Mouse (Mus musculus): Measurements from ENCODE around the gene Trim50.
"Not testable (repeated sequence)": the region's sequence is repeated elsewhere in the genome, so short reads cannot be mapped to it uniquely, and the experiment has no call there.

Gene Trim50

GRCm38 (mm10) chr5:135369196-135369595 lies 16.1 kb downstream of the Trim50 start:
- DNase-seq (ENCODE audit: low read depth, low spot score) = not testable (repeated sequence)

GRCm38 (mm10) chr5:135369787-135370654 lies 16.9 kb downstream of the Trim50 start, which contains the start of gene Nsun5:
Gene Nsun5 (plus strand): TSS chr5:135369953.
- DNase-seq (ENCODE audit: low read depth, low spot score) = peak; percentile 93

GRCm38 (mm10) chr5:135371195-135371594 lies 18.1 kb downstream of the Trim50 start:
- DNase-seq (ENCODE audit: low read depth, low spot score) = no peak

GRCm38 (mm10) chr5:135373601-135374000 lies 20.5 kb downstream of the Trim50 start:
- DNase-seq (ENCODE audit: low read depth, low spot score) = no peak

GRCm38 (mm10) chr5:135375167-135375566 lies 22.1 kb downstream of the Trim50 start:
- no peak for DNase-seq (ENCODE audit: low read depth, low spot score)

- DNase-seq (ENCODE audit: low read depth, low spot score) = no peak
Measured at GRCm38 (mm10) chr5:135376341-135376740, 23.2 kb downstream of the Trim50 start.

- no peak for DNase-seq (ENCODE audit: low read depth, low spot score)
Measured at GRCm38 (mm10) chr5:135380681-135381080, 27.6 kb downstream of the Trim50 start.

GRCm38 (mm10) chr5:135381356-135381925 lies 28.3 kb downstream of the Trim50 start:
- DNase-seq (ENCODE audit: low read depth, low spot score) = no peak

- no peak for DNase-seq (ENCODE audit: low read depth, low spot score)
Measured at GRCm38 (mm10) chr5:135382746-135383145, 29.7 kb downstream of the Trim50 start.

- no peak for DNase-seq (ENCODE audit: low read depth, low spot score)
Measured at GRCm38 (mm10) chr5:135383771-135384170, 30.7 kb downstream of the Trim50 start.

- DNase-seq (ENCODE audit: low read depth, low spot score) = peak; percentile 75
Measured at GRCm38 (mm10) chr5:135394004-135394823, 41.1 kb downstream of the Trim50 start, which contains the start of gene Pom121. Gene Pom121 (minus strand): TSS chr5:135394546.

- DNase-seq (ENCODE audit: low read depth, low spot score) = no peak
Measured at GRCm38 (mm10) chr5:135395826-135396225, 42.7 kb downstream of the Trim50 start.

GRCm38 (mm10) chr5:135399382-135399781 lies 46.3 kb downstream of the Trim50 start:
- no peak for DNase-seq (ENCODE audit: low read depth, low spot score)

- peak; percentile 66 for DNase-seq (ENCODE audit: low read depth, low spot score)
Measured at GRCm38 (mm10) chr5:135400244-135400643, 47.1 kb downstream of the Trim50 start.

GRCm38 (mm10) chr5:135404623-135405022 lies 51.5 kb downstream of the Trim50 start:
- no peak for DNase-seq (ENCODE audit: low read depth, low spot score)

GRCm38 (mm10) chr5:135405437-135405836 lies 52.3 kb downstream of the Trim50 start:
- no peak for DNase-seq (ENCODE audit: low read depth, low spot score)

GRCm38 (mm10) chr5:135408114-135408513 lies 55.0 kb downstream of the Trim50 start:
- DNase-seq (ENCODE audit: low read depth, low spot score) = no peak

GRCm38 (mm10) chr5:135410266-135410665 lies 57.2 kb downstream of the Trim50 start:
- DNase-seq (ENCODE audit: low read depth, low spot score) = no peak

Measured in skeletal muscle tissue, adult 2 months (tissue).